Mouse (Mus musculus): ENCODE results near the gene Smtnl1.
"Not testable (repeated sequence)": the region's sequence is repeated elsewhere in the genome, so short reads cannot be mapped to it uniquely, and the experiment has no call there.

Gene Smtnl1

GRCm38 (mm10) chr2:84837817-84838592 is 15.6 kb upstream of the Smtnl1 start:
- DNase-seq: no peak

- no peak for DNase-seq
These were observed 14.7 kb upstream of the Smtnl1 start for GRCm38 (mm10) chr2:84837107-84837506.

- peak; percentile 83 for DNase-seq
These were observed 9.4 kb upstream of the Smtnl1 start for GRCm38 (mm10) chr2:84831666-84832391.

- peak; percentile 52 for DNase-seq
These were observed 5.0 kb upstream of the Smtnl1 start for GRCm38 (mm10) chr2:84827283-84827920.

- DNase-seq: peak; percentile 82
These were observed 4.2 kb upstream of the Smtnl1 start, which contains the start of gene Timm10 for GRCm38 (mm10) chr2:84826488-84827282. TSS of gene Timm10 (plus strand) at chr2:84826997.

GRCm38 (mm10) chr2:84823237-84823636 is 785 bp upstream of the Smtnl1 start:
- no peak for DNase-seq

- no peak for DNase-seq
These were observed 2.6 kb downstream of the Smtnl1 start for GRCm38 (mm10) chr2:84819861-84820260.

- no peak for DNase-seq
These were observed 9.8 kb downstream of the Smtnl1 start for GRCm38 (mm10) chr2:84812676-84813075.

GRCm38 (mm10) chr2:84811880-84812279 is 10.6 kb downstream of the Smtnl1 start:
- DNase-seq: no peak

- DNase-seq: peak; percentile 86
These were observed 11.4 kb downstream of the Smtnl1 start for GRCm38 (mm10) chr2:84810886-84811577.

GRCm38 (mm10) chr2:84810526-84810885 is 11.9 kb downstream of the Smtnl1 start:
- no peak for DNase-seq

GRCm38 (mm10) chr2:84809330-84809729 is 13.1 kb downstream of the Smtnl1 start:
- no peak for DNase-seq

- no peak for DNase-seq
These were observed 15.9 kb downstream of the Smtnl1 start for GRCm38 (mm10) chr2:84806546-84806945.

- DNase-seq: no peak
These were observed 18.5 kb downstream of the Smtnl1 start for GRCm38 (mm10) chr2:84803963-84804362.

- DNase-seq: not testable (repeated sequence)
These were observed 21.2 kb downstream of the Smtnl1 start for GRCm38 (mm10) chr2:84801223-84801622.

GRCm38 (mm10) chr2:84800304-84800703 is 22.1 kb downstream of the Smtnl1 start:
- DNase-seq: no peak

- DNase-seq: peak; percentile 73
These were observed 23.4 kb downstream of the Smtnl1 start for GRCm38 (mm10) chr2:84799041-84799561.

- DNase-seq: peak; percentile 67
These were observed 23.9 kb downstream of the Smtnl1 start, which contains the start of gene Ube2l6 for GRCm38 (mm10) chr2:84798493-84798921. TSS of gene Ube2l6 (plus strand) at chr2:84798828.

- DNase-seq: peak; percentile 72
These were observed 24.5 kb downstream of the Smtnl1 start for GRCm38 (mm10) chr2:84797833-84798492.

- DNase-seq: no peak
These were observed 28.6 kb downstream of the Smtnl1 start for GRCm38 (mm10) chr2:84793871-84794270.

GRCm38 (mm10) chr2:84793154-84793553 is 29.3 kb downstream of the Smtnl1 start:
- DNase-seq: no peak
